Mouse (Mus musculus): Measurements from ENCODE around the gene Gm11541.

GRCm38 (mm10) chr11:94715622-94716021 lies 11.3 kb upstream of the Gm11541 start:
- TF ChIP-seq CTCF (IDR thresholded peaks at IDR 0.05; ENCODE audit: low read depth) (no peak), EP300 (IDR thresholded peaks at IDR 0.05; ENCODE audit: low read depth) (no peak)
